Mouse (Mus musculus): ENCODE measurements around the gene Cdh18.

The Cdh18 gene

GRCm38 (mm10) chr15:23453331-23453730 lies 904.5 kb downstream of the Cdh18 start:
- no peak for DNase-seq (ENCODE audit: low spot score in 2 of 2)

GRCm38 (mm10) chr15:23455344-23455743 lies 906.5 kb downstream of the Cdh18 start:
- DNase-seq (ENCODE audit: low spot score in 2 of 2) = no peak

GRCm38 (mm10) chr15:23457401-23457800 lies 908.6 kb downstream of the Cdh18 start:
- DNase-seq (ENCODE audit: low spot score in 2 of 2) = no peak

- no peak for DNase-seq (ENCODE audit: low spot score in 2 of 2)
Observed at GRCm38 (mm10) chr15:23470527-23471475, 922.0 kb downstream of the Cdh18 start.

GRCm38 (mm10) chr15:23486306-23486705 lies 937.5 kb downstream of the Cdh18 start:
- DNase-seq (ENCODE audit: low spot score in 2 of 2) = no peak

- DNase-seq (ENCODE audit: low spot score in 2 of 2) = no peak
Observed at GRCm38 (mm10) chr15:23506480-23506879, 957.7 kb downstream of the Cdh18 start.

- DNase-seq (ENCODE audit: low spot score in 2 of 2) = no peak
Observed at GRCm38 (mm10) chr15:23509694-23510093, 960.9 kb downstream of the Cdh18 start.

GRCm38 (mm10) chr15:23515786-23516185 lies 967.0 kb downstream of the Cdh18 start:
- no peak for DNase-seq (ENCODE audit: low spot score in 2 of 2)

- no peak for DNase-seq (ENCODE audit: low spot score in 2 of 2)
Observed at GRCm38 (mm10) chr15:23518079-23518478, 969.3 kb downstream of the Cdh18 start.

All from urinary bladder, postnatal 4 days (tissue).